Mouse (Mus musculus) heart, adult 2 months (tissue): ENCODE results near the gene Ppp1cb. TPM values are rescaled to one million over a fixed set of nuclear protein-coding genes. Genes with fewer than 3 reads are reported as not detected.

ENCODE experiments used
- DNase-seq, 2 experiments: peaks; one replicate each; pipeline ENCODE4 v3.0.0; 2021
- H3K27ac ChIP-seq: fragments of 200-600 bp; 2 replicates; pipeline ENCODE4 v1.8.1; 2022
- H3K27me3 ChIP-seq: fragments of 200-500 bp; 2 replicates; pipeline ENCODE4 v1.6.1; 2012; ENCODE audit warnings: mild to moderate bottlenecking, low read length, inconsistent platforms, mixed read lengths; ENCODE audit not compliant: control insufficient read depth, insufficient read depth
- H3K36me3 ChIP-seq: fragments of 200-500 bp; 2 replicates; pipeline ENCODE4 v1.6.1; 2012; ENCODE audit warnings: low read length, inconsistent platforms; ENCODE audit not compliant: control insufficient read depth, insufficient read depth
- H3K4me1 ChIP-seq: fragments of 200-500 bp; 2 replicates; pipeline ENCODE4 v1.6.1; 2011; ENCODE audit warnings: low read length; ENCODE audit not compliant: control insufficient read depth, insufficient read depth
- H3K4me3 ChIP-seq: fragments of 200-600 bp; 2 replicates; pipeline ENCODE4 v1.8.1; 2022
- H3K79me2 ChIP-seq: fragments of 200-500 bp; replicated peaks from 2 replicates; pipeline ENCODE4 v1.6.1; 2012; ENCODE audit warnings: mild to moderate bottlenecking, inconsistent platforms, low read length, moderate library complexity, mixed read lengths; ENCODE audit not compliant: control insufficient read depth, insufficient read depth
- H3K9ac ChIP-seq: fragments of 200-500 bp; 2 replicates; pipeline ENCODE4 v1.6.1; 2012; ENCODE audit warnings: low read depth, mild to moderate bottlenecking, control low read depth, inconsistent platforms, low read length, mixed read lengths
- CTCF ChIP-seq: fragments of 200-600 bp; IDR thresholded peaks from 2 replicates; pipeline ENCODE4 v1.8.1; 2022; ENCODE audit warnings: antibody characterized with exemption, mild to moderate bottlenecking, moderate library complexity
- EP300 ChIP-seq: fragments of 200-500 bp; IDR thresholded peaks from 2 replicates; pipeline ENCODE4 v1.6.1; 2011; ENCODE audit warnings: low read depth, low read length, control low read depth; ENCODE audit not compliant: insufficient read depth
- POLR2A ChIP-seq: fragments of 200-500 bp; IDR thresholded peaks from 2 replicates; pipeline ENCODE4 v1.6.1; 2011; ENCODE audit warnings: mild to moderate bottlenecking, low read depth, low read length, control low read depth; ENCODE audit not compliant: insufficient read depth
- WGBS: fragments of 180-500 bp; shearing (Covaris S2); methylation state at CpG from one replicate; pipeline ENCODE4 v1.1.7; 2018; 5-methylcytosine and 5-hydroxymethylcytosine counted together
- intact Hi-C: fragments of 180-260 bp; cut with DNase I; formaldehyde crosslinking; loops from one replicate; pipeline ENCODE4 v1.15.1; 2025
- polyA plus RNA-seq: library from polyadenylated mRNA; depleted of rRNA; stranded (reverse); fragments of >200 nt; gene quantifications from 2 replicates; pipeline ENCODE4 v1.2.3, GENCODE M21; 2012; rRNA removed
- total RNA-seq, 2 experiments: library from RNA; stranded (reverse); gene quantifications; 2 replicates each; pipeline ENCODE4 v1.2.3; 2021

Gene Ppp1cb
- total and polyA plus RNA-seq, 3 experiments = 82.1 to 471 (median 423) TPM

- no peak overlapping the region for H3K9ac ChIP-seq
- no peak overlapping the region for H3K4me3 ChIP-seq
- no peaks in the 10 kb centered on the region for H3K36me3 ChIP-seq
- H3K4me1 ChIP-seq = no peaks in the 10 kb centered on the region
- H3K79me2 ChIP-seq = no peaks in the 10 kb centered on the region
- intact Hi-C loops = loop anchor here (1.0 to 2.0 kb wide), 2 partner anchors 198 to 316 kb away; no protein-coding TSS in a partner anchor
- no peak for TF ChIP-seq EP300
- TF ChIP-seq CTCF = peak; percentile 81
- no peak overlapping the region for H3K27ac ChIP-seq
- no peaks in the 10 kb centered on the region for H3K27me3 ChIP-seq
- peak; percentile 19 to 60 for DNase-seq
- 49% methylated on average over 1 of the region's 1 CpGs for WGBS
Measured at GRCm38 (mm10) chr5:32520381-32520780, 61.7 kb downstream of the Ppp1cb start.

- H3K4me3 ChIP-seq = no peak overlapping the region
- DNase-seq = no peak
- no peaks in the 10 kb centered on the region for H3K36me3 ChIP-seq
- WGBS = 85% methylated on average over 2 of the region's 2 CpGs
- TF ChIP-seq CTCF (no peak), EP300 (no peak), POLR2A (no peak)
- H3K79me2 ChIP-seq = no peaks in the 10 kb centered on the region
- H3K9ac ChIP-seq = no peak overlapping the region
- no peaks in the 10 kb centered on the region for H3K27me3 ChIP-seq
- no peak overlapping the region for H3K27ac ChIP-seq
- no peaks in the 10 kb centered on the region for H3K4me1 ChIP-seq
- intact Hi-C loops = no loop called here
Measured at GRCm38 (mm10) chr5:32549449-32549848, 90.8 kb downstream of the Ppp1cb start.

GRCm38 (mm10) chr5:32564697-32565096 lies 106.1 kb downstream of the Ppp1cb start:
- Histone ChIP-seq H3K4me3 (no peak overlapping the region), H3K36me3 (no peaks in the 10 kb centered on the region), H3K27me3 (no peaks in the 10 kb centered on the region), H3K27ac (no peak overlapping the region), H3K4me1 (no peaks in the 10 kb centered on the region), H3K9ac (no peak overlapping the region), H3K79me2 (no peaks in the 10 kb centered on the region)
- intact Hi-C loops = no loop called here
- no peak for DNase-seq
- TF ChIP-seq CTCF (no peak), EP300 (no peak), POLR2A (no peak)
- WGBS = 33% methylated on average over 1 of the region's 1 CpGs

Other genes with a start within 250 kb of the Ppp1cb start
- 1 to 10 TPM in 1 of 2 experiments, under 1 TPM in 1; 0.82 to 1.5 TPM for gene Plb1, start 226.1 kb upstream of the Ppp1cb start, total RNA-seq
- 1.3 and 1.6 TPM in 2 replicates for gene Plb1, start 226.1 kb upstream of the Ppp1cb start, polyA plus RNA-seq
- gene Yes1, start 152.3 kb downstream of the Ppp1cb start, total RNA-seq = 10 to 100 TPM; 16.0 to 19.7 TPM
- gene Yes1, start 152.3 kb downstream of the Ppp1cb start, polyA plus RNA-seq = 1.9 and 4.3 TPM in 2 replicates